Mouse (Mus musculus): ENCODE data around the gene Snx21.

- TF ChIP-seq GATA1 (IDR thresholded peaks at IDR 0.05; ENCODE audit: borderline replicate concordance, low read length) = no peak
- no peak for TF ChIP-seq FLI1 (IDR thresholded peaks at IDR 0.05; ENCODE audit: low read length)
Measured at GRCm38 (mm10) chr2:164778015-164778287, 7.7 kb upstream of the Snx21 start.

Measured in megakaryocyte, embryonic 14.5 days (primary cell).